Mouse (Mus musculus) forebrain, postnatal 0 days (tissue): ENCODE data around the gene Iqsec3. TPM values are rescaled to one million over a fixed set of nuclear protein-coding genes. Genes with fewer than 3 reads are reported as not detected.

Source experiments
- ATAC-seq: fragments of 200-750 bp; cut with Nextera tagmentation; 2 replicates; pipeline ENCODE4 v1.8.0; 2017; ENCODE audit warnings: mild to moderate bottlenecking, moderate library complexity
- DNase-seq: peaks from one replicate; pipeline ENCODE4 v3.0.0-alpha.2; 2015
- H3K27ac ChIP-seq: fragments of 300-500 bp; sonication (generic); 2 replicates; pipeline ENCODE4 v1.5.1; 2014; ENCODE audit warnings: low read depth, mild to moderate bottlenecking, antibody characterized with exemption, low read length, moderate library complexity, mixed read lengths
- H3K27me3 ChIP-seq: fragments of 300-500 bp; sonication (generic); 2 replicates; pipeline ENCODE4 v1.6.1; 2014; ENCODE audit warnings: mild to moderate bottlenecking, low read length, mixed read lengths; ENCODE audit not compliant: insufficient read depth
- H3K36me3 ChIP-seq: fragments of 300-500 bp; sonication (generic); 2 replicates; pipeline ENCODE4 v1.6.1; 2014; ENCODE audit warnings: mild to moderate bottlenecking, moderate library complexity; ENCODE audit not compliant: insufficient read depth
- H3K4me1 ChIP-seq: fragments of 300-500 bp; sonication (generic); 2 replicates; pipeline ENCODE4 v1.6.1; 2014; ENCODE audit warnings: antibody characterized with exemption; ENCODE audit not compliant: insufficient read depth
- H3K4me2 ChIP-seq: fragments of 300-500 bp; sonication (generic); 2 replicates; pipeline ENCODE4 v1.6.1; 2014; ENCODE audit warnings: low read depth, mild to moderate bottlenecking, moderate library complexity
- H3K4me3 ChIP-seq: fragments of 300-500 bp; sonication (generic); 2 replicates; pipeline ENCODE4 v1.5.1; 2014; ENCODE audit warnings: low read depth, low read length, mixed read lengths
- H3K9ac ChIP-seq: fragments of 300-500 bp; sonication (generic); 2 replicates; pipeline ENCODE4 v1.6.1; 2014; ENCODE audit warnings: mild to moderate bottlenecking
- H3K9me3 ChIP-seq: fragments of 300-500 bp; sonication (generic); 2 replicates; pipeline ENCODE4 v1.6.1; 2016; ENCODE audit warnings: low read length
- CTCF ChIP-seq: sonication (generic); IDR thresholded peaks from 2 replicates; pipeline ENCODE4 v1.5.1; 2016; ENCODE audit warnings: antibody characterized with exemption, control low read depth, low read depth
- WGBS: fragments of 180-500 bp; shearing (Covaris S2); extraction: QIAGEN DNeasy Blood & Tissue Kit; methylation state at CpG from one replicate; pipeline ENCODE4 v1.1.7; 2014; 5-methylcytosine and 5-hydroxymethylcytosine counted together
- microRNA-seq, 2 experiments: library from miRNA; unstranded; fragments of <30 nt; microRNA quantifications; one replicate each; pipeline ENCODE4; 2016
- polyA plus RNA-seq: library from polyadenylated mRNA; unstranded; fragments of >200 nt; fragmentation: Nextera tagmentation; extraction: Ambion mirVana; gene quantifications from 2 replicates; pipeline ENCODE4 v1.2.1, GENCODE M21; 2015
- total RNA-seq: library from RNA; depleted of rRNA; stranded (reverse); fragments of >200 nt; gene quantifications from 2 replicates; pipeline ENCODE4 v1.2.3, GENCODE M21; 2014; rRNA removed

Gene Iqsec3
- total and polyA plus RNA-seq, 2 experiments from 2014 or later: 6.8 to 32.4 TPM

GRCm38 (mm10) chr6:121335841-121336240 is 137.6 kb downstream of the Iqsec3 start:
- H3K27ac ChIP-seq: no peak overlapping the region
- no peak for TF ChIP-seq CTCF

GRCm38 (mm10) chr6:121329848-121330508 is 143.5 kb downstream of the Iqsec3 start:
- no peak overlapping the region for H3K4me2 ChIP-seq
- ATAC-seq (peak; percentile 23; the same call in 1 of the 2 replicates), DNase-seq (no peak)
- no peak overlapping the region for H3K27ac ChIP-seq
- H3K9me3 ChIP-seq: no peaks in the 10 kb centered on the region
- H3K27me3 ChIP-seq: no peaks in the 10 kb centered on the region
- H3K9ac ChIP-seq: no peak overlapping the region
- H3K4me3 ChIP-seq: no peak overlapping the region
- H3K4me1 ChIP-seq: no peaks in the 10 kb centered on the region
- TF ChIP-seq CTCF: no peak
- H3K36me3 ChIP-seq: no peaks in the 10 kb centered on the region
- 13% methylated on average over 10 of the region's 10 CpGs for WGBS

More at GRCm38 (mm10) chr6:121335841-121336240, 137.6 kb downstream of the Iqsec3 start:
- H3K27me3 ChIP-seq: no peaks in the 10 kb centered on the region
- H3K9me3 ChIP-seq: no peaks in the 10 kb centered on the region
- DNase-seq: no peak
- no peak overlapping the region for H3K4me3 ChIP-seq
- H3K36me3 ChIP-seq: no peaks in the 10 kb centered on the region
- H3K9ac ChIP-seq: no peak overlapping the region
- H3K4me2 ChIP-seq: no peak overlapping the region
- no peak for ATAC-seq
- no peaks in the 10 kb centered on the region for H3K4me1 ChIP-seq
- WGBS: 81% methylated on average over 9 of the region's 9 CpGs

GRCm38 (mm10) chr6:121328417-121328884 is 145.0 kb downstream of the Iqsec3 start:
- H3K27ac ChIP-seq: 0 out of 2 replicates have a peak overlapping the region, but pooled peaks have one; percentile 21
- ATAC-seq: peak; percentile 59
- no peaks in the 10 kb centered on the region for H3K4me1 ChIP-seq
- no peaks in the 10 kb centered on the region for H3K9me3 ChIP-seq
- 36% methylated on average over 9 of the region's 9 CpGs for WGBS
- H3K36me3 ChIP-seq: no peaks in the 10 kb centered on the region
- DNase-seq: peak; percentile 85
- no peak for TF ChIP-seq CTCF
- no peak overlapping the region for H3K4me3 ChIP-seq
- H3K4me2 ChIP-seq: no peak overlapping the region
- H3K9ac ChIP-seq: no peak overlapping the region
- no peaks in the 10 kb centered on the region for H3K27me3 ChIP-seq

GRCm38 (mm10) chr6:121326486-121327069 is 146.9 kb downstream of the Iqsec3 start:
- H3K27ac ChIP-seq: no peak overlapping the region
- H3K4me1 ChIP-seq: no peaks in the 10 kb centered on the region
- WGBS: 68% methylated on average over 10 of the region's 10 CpGs
- no peaks in the 10 kb centered on the region for H3K36me3 ChIP-seq
- no peaks in the 10 kb centered on the region for H3K9me3 ChIP-seq
- H3K4me3 ChIP-seq: no peak overlapping the region
- ATAC-seq (no peak), DNase-seq (no peak)
- no peak overlapping the region for H3K9ac ChIP-seq
- no peaks in the 10 kb centered on the region for H3K27me3 ChIP-seq
- TF ChIP-seq CTCF: no peak
- H3K4me2 ChIP-seq: no peak overlapping the region

DNA sequence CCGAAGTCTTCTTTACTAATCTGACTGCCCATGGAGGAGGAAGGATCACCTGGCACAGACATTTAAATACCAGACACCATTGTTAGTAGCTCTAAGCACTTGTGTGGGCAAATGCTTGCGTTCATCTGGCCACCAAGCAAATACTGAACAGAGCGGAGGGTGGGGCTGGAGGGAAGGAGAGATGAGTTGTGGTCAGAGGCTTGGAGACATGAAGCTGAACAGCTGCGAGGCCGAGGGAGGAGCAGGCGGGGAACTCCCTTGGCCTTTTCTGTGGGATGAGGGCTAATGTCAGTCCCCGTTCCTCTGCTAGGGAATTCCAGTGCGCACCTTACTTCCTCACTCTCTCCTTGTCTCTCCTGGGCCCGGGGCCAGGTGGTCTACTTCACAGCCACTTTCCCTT is 147.7 kb downstream of the Iqsec3 start:
- Histone ChIP-seq H3K9me3 (no peaks in the 10 kb centered on the region), H3K27me3 (no peaks in the 10 kb centered on the region), H3K36me3 (no peaks in the 10 kb centered on the region), H3K4me1 (no peaks in the 10 kb centered on the region), H3K9ac (no peak overlapping the region), H3K27ac (no peak overlapping the region), H3K4me2 (no peak overlapping the region), H3K4me3 (no peak overlapping the region)
- ATAC-seq (no peak), DNase-seq (no peak)
- WGBS: 71% methylated on average over 9 of the region's 9 CpGs
- TF ChIP-seq CTCF: no peak

DNA sequence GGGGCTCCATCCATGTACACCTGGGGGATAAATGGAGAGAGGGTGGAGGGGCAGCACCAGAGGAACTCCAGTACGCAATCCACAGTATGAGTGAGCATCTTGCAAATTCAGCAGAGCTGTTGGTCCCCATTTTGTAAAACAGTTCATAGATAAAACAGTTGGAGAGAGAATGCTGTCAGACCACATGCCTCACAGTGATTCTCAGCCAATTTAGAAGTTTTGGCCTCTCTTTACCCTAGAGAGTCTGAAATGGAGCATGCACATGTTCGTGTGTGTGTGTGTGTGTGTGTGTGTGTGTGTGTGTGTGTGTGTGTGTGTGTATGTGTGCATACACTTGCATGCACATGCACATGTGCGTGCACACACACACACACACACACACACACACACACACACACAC is 148.2 kb downstream of the Iqsec3 start:
- no peak for TF ChIP-seq CTCF
- Histone ChIP-seq H3K27ac (no peak overlapping the region), H3K36me3 (no peaks in the 10 kb centered on the region), H3K9me3 (no peaks in the 10 kb centered on the region), H3K9ac (no peak overlapping the region), H3K4me2 (no peak overlapping the region), H3K4me1 (no peaks in the 10 kb centered on the region), H3K4me3 (no peak overlapping the region), H3K27me3 (no peaks in the 10 kb centered on the region)
- ATAC-seq (peak; percentile 68), DNase-seq (peak; percentile 60)
- WGBS: 63% methylated on average over 3 of the region's 3 CpGs

Small RNA genes lying within 50 kb of the gene (microRNA-seq; reads per million reads assigned to microRNA genes)
- 0 reads per million in 2 experiments for gene Gm24855

Other genes with a start within 250 kb of the Iqsec3 start
- 1.7 and 2.5 TPM in 2 replicates for gene Usp18, start 227.8 kb downstream of the Iqsec3 start, total RNA-seq
- 3.0 and 3.4 TPM in 2 replicates for gene Usp18, start 227.8 kb downstream of the Iqsec3 start, polyA plus RNA-seq
- 40.2 and 45.7 TPM in 2 replicates for gene Slc6a13, start 173.5 kb downstream of the Iqsec3 start, total RNA-seq
- gene Slc6a13, start 173.5 kb downstream of the Iqsec3 start, polyA plus RNA-seq: 43.5 and 45.9 TPM in 2 replicates
- 5.0 and 5.6 TPM in 2 replicates for gene Slc6a12, start 130.6 kb downstream of the Iqsec3 start, total RNA-seq
- gene Slc6a12, start 130.6 kb downstream of the Iqsec3 start, polyA plus RNA-seq: 2.1 and 2.8 TPM in 2 replicates
- gene A2m, start 161.7 kb upstream of the Iqsec3 start, total RNA-seq: 7.2 and 11.5 TPM in 2 replicates
- gene A2m, start 161.7 kb upstream of the Iqsec3 start, polyA plus RNA-seq: 5.2 and 8.7 TPM in 2 replicates